Mouse (Mus musculus) brain, embryonic 14.5 days (tissue): ENCODE measurements at regions not wholly inside any gene's neighbourhood (a gene's known extent, or its start where the extent isn't known, plus 50 kb on each side); places are given as distances from the start of the nearest gene placed in this dataset.

Source experiments
- CTCF ChIP-seq: fragments of 200-500 bp; IDR thresholded peaks from 2 replicates; pipeline ENCODE4 v1.5.1; 2012; ENCODE audit warnings: inconsistent platforms, mild to moderate bottlenecking, moderate library complexity, borderline replicate concordance; ENCODE audit not compliant: insufficient read depth, insufficient read length; ENCODE audit errors: extremely low read depth
- POLR2A ChIP-seq: fragments of 200-500 bp; IDR thresholded peaks from 2 replicates; pipeline ENCODE4 v1.6.1; 2012; ENCODE audit warnings: mild to moderate bottlenecking, inconsistent platforms, borderline replicate concordance; ENCODE audit not compliant: poor library complexity, insufficient read depth, insufficient read length, severe bottlenecking; ENCODE audit errors: extremely low read depth

DNA sequence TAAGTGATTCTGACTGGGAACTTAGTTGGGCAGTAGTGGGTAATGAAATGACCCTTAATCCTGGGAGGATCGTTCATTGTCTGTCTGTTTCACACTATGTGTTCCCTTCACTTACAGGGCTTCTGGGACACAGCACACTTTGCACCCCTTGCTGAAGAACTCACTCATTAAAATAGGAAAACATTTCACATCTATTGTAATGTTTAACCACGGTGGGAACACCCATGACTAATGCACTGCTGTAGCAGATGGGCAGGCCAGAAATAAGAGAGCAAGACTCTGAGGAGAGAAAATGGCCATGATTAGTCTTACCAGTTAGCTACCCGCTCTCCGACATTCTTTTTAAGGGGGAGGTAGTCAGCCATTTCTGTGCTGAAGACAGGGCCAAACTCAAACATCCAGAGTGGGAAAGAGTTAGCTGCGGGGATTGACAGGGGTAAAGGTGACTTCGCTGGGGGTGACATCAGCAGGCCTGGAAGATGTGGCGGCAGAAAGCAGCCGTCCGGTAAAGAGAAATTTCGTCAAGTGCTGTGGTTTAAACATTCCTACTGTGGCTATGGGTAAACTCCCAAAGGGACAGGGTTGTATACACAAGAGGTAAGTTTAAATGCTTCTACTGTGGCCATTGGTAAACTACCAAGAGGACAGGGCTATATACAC lies 167.3 kb upstream of the Agap1 start:
- TF ChIP-seq POLR2A (no peak), CTCF (no peak)
